Mouse (Mus musculus): ENCODE measurements around the gene Cemip2. TPM values are rescaled to one million over a fixed set of nuclear protein-coding genes. Genes with fewer than 3 reads are reported as not detected.

Gene Cemip2
- polyA plus RNA-seq, 1 experiment from 2014 or later: 61.4 TPM

- Histone ChIP-seq H3K36me3 (replicated peaks) (no peaks in the 10 kb centered on the region), H3K27me3 (replicated peaks; ENCODE audit: low read depth, poor library complexity, severe bottlenecking) (no peaks in the 10 kb centered on the region), H3K27ac (replicated peaks) (no peak overlapping the region), H3K4me3 (no peak overlapping the region), H3K9me3 (no peaks in the 10 kb centered on the region), H3K4me1 (no peaks in the 10 kb centered on the region)
- no peak for DNase-seq (ENCODE audit: low spot score)
- WGBS: 75% methylated on average over 5 of the region's 5 CpGs
These were observed 117.4 kb downstream of the Cemip2 start for GRCm38 (mm10) chr19:21895540-21895939.

DNA sequence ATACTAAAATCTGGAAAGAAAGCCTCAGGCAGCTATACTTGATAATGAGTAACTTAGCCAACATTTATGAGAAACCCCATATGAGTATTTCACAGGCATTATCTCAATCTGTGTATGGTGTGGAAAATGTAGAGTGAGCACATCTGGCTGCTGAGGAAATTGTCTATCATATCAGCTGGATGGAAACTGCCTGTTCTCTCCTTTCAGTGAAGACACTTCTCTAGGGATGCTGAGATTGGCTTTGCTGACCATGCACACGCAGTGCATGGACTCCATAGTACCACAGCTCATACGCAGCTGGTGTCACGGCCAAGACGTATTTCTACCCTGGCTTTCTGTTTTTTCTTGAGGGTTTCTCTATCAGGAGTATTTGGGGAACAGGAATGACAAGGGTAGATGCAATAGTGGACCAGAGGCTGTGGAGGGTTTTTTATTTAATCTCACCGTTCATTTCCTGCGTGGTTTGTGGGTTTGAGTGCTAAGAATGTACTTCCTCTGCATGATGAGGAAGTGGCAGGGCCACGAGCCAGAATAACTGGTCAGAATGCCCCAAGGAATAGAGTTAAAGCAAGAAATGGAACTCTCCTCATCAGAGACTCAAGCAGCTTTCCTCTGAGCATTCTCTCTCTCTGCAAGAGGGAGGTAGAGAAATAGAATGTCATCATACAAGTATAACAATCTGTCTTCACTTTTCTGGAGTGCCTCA, 119.1 kb downstream of the Cemip2 start:
- no peaks in the 10 kb centered on the region for H3K27me3 ChIP-seq (replicated peaks; ENCODE audit: low read depth, poor library complexity, severe bottlenecking)
- 86% methylated on average over 7 of the region's 7 CpGs for WGBS
- H3K27ac ChIP-seq (replicated peaks): no peak overlapping the region
- H3K4me3 ChIP-seq: no peak overlapping the region
- no peaks in the 10 kb centered on the region for H3K36me3 ChIP-seq (replicated peaks)
- H3K9me3 ChIP-seq: no peaks in the 10 kb centered on the region
- no peaks in the 10 kb centered on the region for H3K4me1 ChIP-seq
- DNase-seq (ENCODE audit: low spot score): no peak

GRCm38 (mm10) chr19:21898015-21898939, 120.1 kb downstream of the Cemip2 start:
- Histone ChIP-seq H3K9me3 (no peaks in the 10 kb centered on the region), H3K4me3 (no peak overlapping the region), H3K27ac (replicated peaks) (no peak overlapping the region), H3K27me3 (replicated peaks; ENCODE audit: low read depth, poor library complexity, severe bottlenecking) (no peaks in the 10 kb centered on the region), H3K36me3 (replicated peaks) (no peaks in the 10 kb centered on the region), H3K4me1 (no peaks in the 10 kb centered on the region)
- no peak for DNase-seq (ENCODE audit: low spot score)
- 76% methylated on average over 12 of the region's 12 CpGs for WGBS

Other genes starting within 250 kb of the Cemip2 start
- 69.2 and 71.5 TPM in 2 replicates for gene 1110059E24Rik, start 125.4 kb upstream of the Cemip2 start, polyA plus RNA-seq (2016; fragmentation: Nextera tagmentation; extraction: Ambion mirVana)
- 28.0 and 28.6 TPM in 2 replicates for gene Abhd17b, start 125.2 kb upstream of the Cemip2 start, polyA plus RNA-seq (2016; fragmentation: Nextera tagmentation; extraction: Ambion mirVana)

Data from embryonic facial prominence, embryonic 10.5 days (tissue).